Mouse (Mus musculus): ENCODE data around the gene Glod5. TPM values are rescaled to one million over a fixed set of nuclear protein-coding genes. Genes with fewer than 3 reads are reported as not detected.

Gene Glod5
- polyA plus RNA-seq, 1 experiment from 2014 or later = not detected

- Histone ChIP-seq H3K4me1 (no peaks in the 10 kb centered on the region), H3K27ac (replicated peaks) (no peak overlapping the region), H3K9me3 (no peaks in the 10 kb centered on the region), H3K9ac (replicated peaks) (no peak overlapping the region), H3K4me3 (no peak overlapping the region), H3K36me3 (no peaks in the 10 kb centered on the region), H3K27me3 (no peaks in the 10 kb centered on the region), H3K4me2 (replicated peaks) (no peak overlapping the region)
- WGBS = 66% methylated on average over 4 of the region's 4 CpGs
- ATAC-seq (ENCODE audit: low FRiP score, low read depth) = no peak
Observed at GRCm38 (mm10) chrX:8002971-8003370, 15.3 kb downstream of the Glod5 start.

- WGBS = 44% methylated on average over 5 of the region's 5 CpGs
- no peak for ATAC-seq (ENCODE audit: low FRiP score, low read depth)
- no peaks in the 10 kb centered on the region for H3K27me3 ChIP-seq
- H3K36me3 ChIP-seq = no peaks in the 10 kb centered on the region
- H3K27ac ChIP-seq (replicated peaks) = no peak overlapping the region
- H3K4me2 ChIP-seq (replicated peaks) = no peak overlapping the region
- no peaks in the 10 kb centered on the region for H3K9me3 ChIP-seq
- no peaks in the 10 kb centered on the region for H3K4me1 ChIP-seq
- no peak overlapping the region for H3K9ac ChIP-seq (replicated peaks)
- no peak overlapping the region for H3K4me3 ChIP-seq
Observed at GRCm38 (mm10) chrX:8002001-8002400, 16.3 kb downstream of the Glod5 start.

DNA sequence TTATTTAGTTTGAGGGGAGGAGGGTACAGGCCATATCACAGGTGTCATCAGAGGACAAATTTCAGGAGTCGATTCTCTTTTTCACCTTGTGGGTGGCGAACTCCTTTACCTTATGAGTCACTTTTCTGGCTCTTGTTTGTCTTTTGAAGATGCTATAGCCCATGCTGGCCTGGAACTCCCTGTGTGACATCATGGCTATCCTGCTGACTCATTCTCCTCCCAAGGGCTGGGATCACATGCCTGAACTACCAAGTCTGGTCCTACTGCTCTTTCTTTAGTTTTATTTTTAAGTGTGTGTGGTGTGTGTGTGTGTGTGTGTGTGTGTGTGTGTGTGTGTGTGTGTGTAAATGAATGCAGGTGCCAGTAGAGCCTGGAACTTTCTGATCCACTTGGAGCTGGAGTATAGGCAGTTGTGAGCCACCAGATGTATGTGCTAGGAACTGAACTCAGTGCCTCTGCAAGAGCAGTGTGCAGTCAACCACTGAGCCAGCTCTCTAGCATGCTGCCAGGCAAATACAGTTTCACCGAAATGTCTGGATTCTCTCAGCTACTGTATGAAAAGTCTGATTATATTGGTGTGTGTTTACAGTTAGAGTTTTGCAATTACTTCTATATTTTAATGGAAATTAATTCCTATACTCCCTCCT, 17.6 kb downstream of the Glod5 start:
- WGBS = 87% methylated on average over 3 of the region's 3 CpGs
- Histone ChIP-seq H3K9me3 (no peaks in the 10 kb centered on the region), H3K36me3 (no peaks in the 10 kb centered on the region), H3K9ac (replicated peaks) (no peak overlapping the region), H3K27me3 (no peaks in the 10 kb centered on the region), H3K4me2 (replicated peaks) (no peak overlapping the region), H3K4me1 (no peaks in the 10 kb centered on the region), H3K4me3 (no peak overlapping the region), H3K27ac (replicated peaks) (no peak overlapping the region)
- no peak for ATAC-seq (ENCODE audit: low FRiP score, low read depth)

- Histone ChIP-seq H3K4me3 (no peak overlapping the region), H3K4me1 (no peaks in the 10 kb centered on the region), H3K4me2 (replicated peaks) (no peak overlapping the region), H3K9ac (replicated peaks) (no peak overlapping the region), H3K27me3 (no peaks in the 10 kb centered on the region), H3K9me3 (no peaks in the 10 kb centered on the region), H3K36me3 (no peaks in the 10 kb centered on the region), H3K27ac (replicated peaks) (no peak overlapping the region)
- WGBS = 78% methylated on average over 10 of the region's 10 CpGs
- ATAC-seq (ENCODE audit: low FRiP score, low read depth) = no peak
Observed at GRCm38 (mm10) chrX:7993068-7993735, 25.1 kb downstream of the Glod5 start.

GRCm38 (mm10) chrX:7992379-7993067, 25.8 kb downstream of the Glod5 start:
- no peak for ATAC-seq (ENCODE audit: low FRiP score, low read depth)
- H3K9ac ChIP-seq (replicated peaks) = no peak overlapping the region
- no peak overlapping the region for H3K4me2 ChIP-seq (replicated peaks)
- WGBS = 57% methylated on average over 8 of the region's 8 CpGs
- H3K27ac ChIP-seq (replicated peaks) = no peak overlapping the region
- no peak overlapping the region for H3K4me3 ChIP-seq
- no peaks in the 10 kb centered on the region for H3K36me3 ChIP-seq
- H3K9me3 ChIP-seq = no peaks in the 10 kb centered on the region
- no peaks in the 10 kb centered on the region for H3K4me1 ChIP-seq
- no peaks in the 10 kb centered on the region for H3K27me3 ChIP-seq

DNA sequence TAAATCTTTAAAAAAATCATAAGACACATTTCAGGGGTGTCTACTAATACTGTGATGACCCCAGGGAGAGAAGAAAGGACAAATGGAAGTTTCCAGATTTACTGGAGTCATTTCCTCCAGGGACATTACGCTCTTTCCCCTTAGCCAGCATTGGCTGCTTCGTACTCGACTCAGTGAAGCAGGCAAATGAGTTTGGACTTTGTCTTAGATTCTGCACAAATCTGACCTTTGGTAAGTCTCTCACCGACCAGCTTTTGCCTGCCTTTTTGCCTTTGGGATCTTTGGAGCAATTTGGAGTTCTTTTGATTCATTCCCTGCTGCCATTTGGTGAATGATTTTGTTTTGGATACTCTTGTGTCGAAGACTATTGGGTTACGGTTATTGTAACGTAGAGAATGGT, 36.9 kb downstream of the Glod5 start:
- Histone ChIP-seq H3K4me2 (replicated peaks) (no peak overlapping the region), H3K9me3 (no peaks in the 10 kb centered on the region), H3K4me3 (no peak overlapping the region), H3K4me1 (no peaks in the 10 kb centered on the region), H3K36me3 (no peaks in the 10 kb centered on the region), H3K27ac (replicated peaks) (no peak overlapping the region), H3K9ac (replicated peaks) (no peak overlapping the region), H3K27me3 (no peaks in the 10 kb centered on the region)
- ATAC-seq (ENCODE audit: low FRiP score, low read depth) = no peak
- 91% methylated on average over 7 of the region's 7 CpGs for WGBS

DNA sequence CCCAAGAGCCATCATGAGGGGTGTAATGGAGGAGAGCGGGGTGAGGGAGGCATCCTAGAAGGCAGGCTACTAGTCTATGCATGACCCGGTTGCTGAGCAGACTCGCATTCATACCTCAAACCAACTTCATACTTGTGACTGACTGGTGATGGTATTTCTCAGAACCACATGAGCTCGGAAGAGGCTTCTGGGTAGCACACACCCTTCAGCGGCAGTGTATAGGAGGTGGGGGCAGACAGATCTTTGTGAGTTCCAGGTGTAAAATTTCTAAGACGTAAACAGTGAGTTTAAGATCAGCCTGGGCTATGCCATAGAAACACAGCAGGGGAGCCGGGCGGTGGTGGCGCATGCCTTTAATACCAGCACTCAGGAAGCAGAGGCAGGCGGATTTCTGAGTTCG, 40.4 kb downstream of the Glod5 start, which contains the start of gene Gata1:
Gene Gata1, minus strand, starts transcription at position 180 of the 400 bp plus-strand sequence.
- Histone ChIP-seq H3K27ac (replicated peaks) (no peak within 1 kb of the TSS), H3K4me2 (replicated peaks) (no peak within 1 kb of the TSS), H3K4me3 (no peak within 1 kb of the TSS), H3K27me3 (no peaks in the 10 kb centered on the region), H3K4me1 (no peaks in the 10 kb centered on the region), H3K9ac (replicated peaks) (no peak within 1 kb of the TSS), H3K9me3 (no peaks in the 10 kb centered on the region), H3K36me3 (no peaks in the 10 kb centered on the region)
- ATAC-seq (ENCODE audit: low FRiP score, low read depth) = no peak
- WGBS = 89% methylated on average over 11 of the region's 11 CpGs

GRCm38 (mm10) chrX:7971292-7971691, 47.0 kb downstream of the Glod5 start:
- Histone ChIP-seq H3K9ac (replicated peaks) (no peak overlapping the region), H3K27me3 (no peaks in the 10 kb centered on the region), H3K9me3 (no peaks in the 10 kb centered on the region; the same call in 1 of the 2 replicates), H3K27ac (replicated peaks) (no peak overlapping the region), H3K36me3 (no peaks in the 10 kb centered on the region), H3K4me1 (no peaks in the 10 kb centered on the region), H3K4me2 (replicated peaks) (no peak overlapping the region), H3K4me3 (no peak overlapping the region)
- WGBS = 71% methylated on average over 4 of the region's 4 CpGs
- no peak for ATAC-seq (ENCODE audit: low FRiP score, low read depth)

DNA sequence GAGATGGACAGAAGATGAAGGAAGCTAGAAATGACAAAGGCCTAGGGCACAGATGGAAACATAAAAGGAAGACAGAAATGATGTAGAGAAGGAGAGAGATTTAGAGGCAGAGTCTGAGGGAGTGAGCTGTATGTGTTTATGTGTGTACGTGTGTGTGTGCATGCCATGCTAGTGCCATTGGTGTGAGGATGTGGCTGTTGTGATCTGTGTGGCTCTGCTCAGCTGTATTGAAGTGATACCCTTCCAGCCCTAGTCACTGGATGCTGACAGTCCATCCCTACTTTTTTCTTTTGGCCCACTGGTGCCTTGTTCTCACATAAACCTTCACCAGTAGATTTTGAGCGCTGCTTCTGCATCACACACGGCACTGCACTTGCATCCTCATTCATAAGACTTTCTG, 49.4 kb downstream of the Glod5 start:
- Histone ChIP-seq H3K27me3 (no peaks in the 10 kb centered on the region), H3K9me3 (no peaks in the 10 kb centered on the region; the same call in 1 of the 2 replicates), H3K4me1 (no peaks in the 10 kb centered on the region), H3K4me2 (replicated peaks) (no peak overlapping the region), H3K36me3 (no peaks in the 10 kb centered on the region), H3K4me3 (no peak overlapping the region), H3K9ac (replicated peaks) (no peak overlapping the region), H3K27ac (replicated peaks) (no peak overlapping the region)
- 77% methylated on average over 3 of the region's 3 CpGs for WGBS
- ATAC-seq (ENCODE audit: low FRiP score, low read depth) = no peak

DNA sequence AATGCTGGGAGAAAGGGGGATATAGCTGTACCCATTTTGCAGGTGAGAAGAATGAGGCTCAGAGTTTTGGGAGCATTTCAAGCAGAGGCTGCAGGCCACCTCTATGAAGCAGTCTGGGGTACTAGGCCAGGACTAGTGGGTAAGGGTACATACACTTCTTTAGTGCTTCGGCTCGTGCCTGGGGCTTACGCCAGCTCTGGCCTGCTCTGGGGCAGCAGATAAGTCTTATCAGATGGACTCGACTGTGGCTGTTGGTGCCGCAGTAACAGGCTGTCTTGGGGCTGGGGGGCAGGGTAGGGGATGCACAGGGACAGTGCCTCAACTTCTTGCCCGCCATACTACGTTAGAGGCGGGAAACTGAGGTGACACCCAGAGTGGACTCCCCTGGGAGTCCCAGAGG, 50.1 kb downstream of the Glod5 start:
- Histone ChIP-seq H3K4me3 (no peak overlapping the region), H3K9ac (replicated peaks) (no peak overlapping the region), H3K4me2 (replicated peaks) (no peak overlapping the region), H3K9me3 (no peaks in the 10 kb centered on the region; the same call in 1 of the 2 replicates), H3K27ac (replicated peaks) (no peak overlapping the region), H3K36me3 (no peaks in the 10 kb centered on the region), H3K4me1 (no peaks in the 10 kb centered on the region), H3K27me3 (no peaks in the 10 kb centered on the region)
- no peak for ATAC-seq (ENCODE audit: low FRiP score, low read depth)
- 84% methylated on average over 8 of the region's 8 CpGs for WGBS

DNA sequence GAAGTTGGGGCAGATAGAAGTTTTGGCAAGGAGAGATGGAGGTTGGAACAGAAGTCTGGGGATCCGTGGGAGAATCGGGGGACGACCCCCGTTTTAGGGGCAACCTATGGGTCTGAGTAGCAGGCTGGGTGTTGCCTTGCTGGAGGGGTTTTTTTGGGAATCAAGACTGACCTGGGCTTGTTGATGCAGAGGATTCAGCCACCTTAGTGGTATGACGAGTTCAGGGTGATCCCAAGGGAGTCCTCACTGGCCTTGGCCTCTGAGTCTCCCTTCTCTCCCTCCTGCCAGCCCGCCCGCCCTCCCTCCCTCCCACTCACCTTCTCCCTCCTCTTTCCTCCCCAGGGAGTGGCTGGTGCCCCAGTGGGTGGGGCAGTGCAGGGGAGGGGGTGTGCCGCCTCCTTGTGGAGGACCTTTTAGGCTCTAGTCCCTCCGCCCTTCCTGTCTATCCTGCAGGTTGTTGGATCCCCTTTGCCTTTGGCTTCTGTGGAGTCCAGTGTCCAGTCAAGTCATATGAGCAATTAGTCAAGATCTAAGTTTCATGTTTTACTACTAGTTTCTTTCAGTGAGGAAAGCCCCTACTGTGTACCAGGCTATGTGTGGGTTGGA, 50.6 kb downstream of the Glod5 start:
- Histone ChIP-seq H3K27ac (replicated peaks) (no peak overlapping the region), H3K36me3 (no peaks in the 10 kb centered on the region), H3K4me1 (no peaks in the 10 kb centered on the region), H3K9me3 (no peaks in the 10 kb centered on the region; the same call in 1 of the 2 replicates), H3K27me3 (no peaks in the 10 kb centered on the region), H3K4me3 (no peak overlapping the region), H3K9ac (replicated peaks) (no peak overlapping the region), H3K4me2 (replicated peaks) (no peak overlapping the region)
- ATAC-seq (ENCODE audit: low FRiP score, low read depth) = no peak
- 74% methylated on average over 9 of the region's 9 CpGs for WGBS

- no peaks in the 10 kb centered on the region for H3K36me3 ChIP-seq
- H3K27ac ChIP-seq (replicated peaks) = no peak overlapping the region
- ATAC-seq (ENCODE audit: low FRiP score, low read depth) = no peak
- no peaks in the 10 kb centered on the region for H3K4me1 ChIP-seq
- no peaks in the 10 kb centered on the region for H3K27me3 ChIP-seq
- no peak overlapping the region for H3K4me2 ChIP-seq (replicated peaks)
- H3K9me3 ChIP-seq = no peaks in the 10 kb centered on the region; the same call in 1 of the 2 replicates
- H3K9ac ChIP-seq (replicated peaks) = no peak overlapping the region
- no peak overlapping the region for H3K4me3 ChIP-seq
- WGBS = 82% methylated on average over 4 of the region's 4 CpGs
Observed at GRCm38 (mm10) chrX:7966161-7966560, 52.1 kb downstream of the Glod5 start.

All from midbrain, embryonic 12.5 days (tissue).